Mouse (Mus musculus) olfactory bulb, adult 2 months (tissue): Measurements from ENCODE around the gene Stat1.

Source experiments
- CTCF ChIP-seq: fragments of 200-500 bp; IDR thresholded peaks from 2 replicates; pipeline ENCODE4 v1.5.1; 2012; ENCODE audit warnings: low read depth, mild to moderate bottlenecking, low read length, moderate library complexity; ENCODE audit not compliant: insufficient read depth
- POLR2A ChIP-seq: fragments of 200-500 bp; IDR thresholded peaks from 2 replicates; pipeline ENCODE4 v1.6.1; 2012; ENCODE audit warnings: mild to moderate bottlenecking, low read depth, low read length, moderate library complexity; ENCODE audit not compliant: insufficient read depth

GRCm38 (mm10) chr1:52107206-52107605, 12.0 kb upstream of the Stat1 start:
- no peak for TF ChIP-seq POLR2A
- TF ChIP-seq CTCF: no peak
